Mouse (Mus musculus) mammary gland, adult 2 months (tissue): Measurements from ENCODE around the gene Ccr1l1. TPM values are rescaled to one million over a fixed set of nuclear protein-coding genes. Genes with fewer than 3 reads are reported as not detected.

ENCODE experiments used
- polyA plus RNA-seq: library from polyadenylated mRNA; depleted of rRNA; stranded (reverse); fragments of >200 nt; gene quantifications from 2 replicates; pipeline ENCODE4 v1.2.3, GENCODE M21; 2012; ENCODE audit warnings: low replicate concordance; rRNA removed

Gene Ccr1l1
- 0.26 and 0.33 TPM in 2 replicates for polyA plus RNA-seq

GRCm38 (mm10) chr9:123978308-123978707 lies at the start of gene Ccr1l1:
Gene Ccr1l1 (minus strand): TSS chr9:123978408.

GRCm38 (mm10) chr9:124021672-124022071 lies 43.5 kb upstream of the Ccr1l1 start, which contains the start of gene Ccr3:
Gene Ccr3 (plus strand): TSS chr9:124021972.

GRCm38 (mm10) chr9:123968290-123968912 lies 9.8 kb downstream of the Ccr1l1 start, which contains the start of gene Ccr1:
Gene Ccr1 (minus strand): TSS chr9:123968692.

Other genes starting within 250 kb of the Ccr1l1 start
- gene Cxcr6, start 171.9 kb downstream of the Ccr1l1 start, polyA plus RNA-seq: 4.5 and 7.4 TPM in 2 replicates
- 6.3 and 12.3 TPM in 2 replicates for gene Fyco1, start 126.5 kb downstream of the Ccr1l1 start, polyA plus RNA-seq
- 2.5 and 4.7 TPM in 2 replicates for gene Xcr1, start 116.4 kb downstream of the Ccr1l1 start, polyA plus RNA-seq
- gene Ccr1, start 9.7 kb downstream of the Ccr1l1 start, polyA plus RNA-seq: 2.1 and 5.2 TPM in 2 replicates
- 0.38 and 1.6 TPM in 2 replicates for gene Ccr3, start 43.6 kb upstream of the Ccr1l1 start, polyA plus RNA-seq
- 5.3 and 16.4 TPM in 2 replicates for gene Ccr2, start 123.5 kb upstream of the Ccr1l1 start, polyA plus RNA-seq
- 0.82 and 4.7 TPM in 2 replicates for gene Ccr5, start 143.1 kb upstream of the Ccr1l1 start, polyA plus RNA-seq